Mouse (Mus musculus) natural killer cell, adult 2 months (primary cell): ENCODE results near the gene Rtn3.

Experiments
- DNase-seq, 2 experiments: peaks; one replicate each; pipeline ENCODE4 v3.0.0; 2022; ENCODE audit warnings: low spot score in 2 of 2

The Rtn3 gene

DNA sequence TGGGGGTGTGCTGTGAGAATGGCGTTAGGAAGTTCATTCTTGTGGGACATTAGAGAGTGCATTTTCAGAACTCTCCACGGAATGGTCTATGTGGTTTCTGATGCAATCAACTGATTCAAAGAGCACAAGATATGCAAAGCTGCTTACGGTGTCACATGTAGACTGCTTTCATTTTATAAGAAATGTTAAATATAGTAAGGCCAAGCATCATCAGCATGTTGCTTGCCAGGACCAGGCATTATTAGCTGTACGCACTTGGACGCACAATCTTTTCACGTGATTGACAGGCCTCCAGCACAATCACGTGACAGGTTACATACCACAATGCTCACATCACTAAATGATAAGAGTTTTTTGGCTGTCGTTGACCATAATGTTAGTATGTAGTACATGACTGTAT is 4.6 kb upstream of the Rtn3 start:
- DNase-seq = peak in 1 of 2 experiments; percentile 69

DNA sequence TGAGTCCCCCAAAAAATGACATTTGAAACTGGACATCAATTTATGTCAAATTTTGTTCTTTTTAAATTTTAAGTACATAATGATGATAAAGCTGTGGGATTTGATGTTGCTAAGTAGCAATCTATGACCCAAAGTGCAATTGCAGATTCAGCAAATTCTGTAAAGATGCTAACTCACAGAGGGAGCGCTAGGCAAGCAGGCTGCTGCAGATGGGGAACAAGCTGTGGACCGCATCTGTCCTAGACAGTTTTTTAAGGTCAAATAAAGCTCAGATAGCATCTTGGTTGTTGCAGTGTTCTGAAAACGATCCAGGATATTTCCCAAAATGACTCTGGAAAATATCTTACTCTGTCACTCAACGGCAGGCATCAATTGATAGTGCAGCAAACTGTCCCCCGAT is 995 bp upstream of the Rtn3 start:
- DNase-seq = no peak

DNA sequence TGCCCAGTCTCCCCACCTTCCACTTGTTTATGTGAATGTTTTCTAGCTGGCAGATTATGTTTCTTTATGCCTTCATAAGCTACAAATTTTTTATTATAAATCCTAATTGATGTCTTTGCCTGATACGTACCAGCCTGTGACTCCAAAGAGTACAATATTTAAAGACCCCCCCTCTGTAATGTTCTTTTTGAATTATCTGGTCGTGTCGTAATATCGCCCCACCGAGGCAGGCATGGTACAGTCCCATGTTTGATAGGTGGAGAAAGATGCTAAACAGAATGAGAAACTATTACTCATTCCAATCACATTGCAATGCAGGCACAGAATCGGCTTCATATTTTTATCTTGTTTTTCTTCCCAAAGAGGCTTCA is 416 bp upstream of the Rtn3 start:
- no peak for DNase-seq

DNA sequence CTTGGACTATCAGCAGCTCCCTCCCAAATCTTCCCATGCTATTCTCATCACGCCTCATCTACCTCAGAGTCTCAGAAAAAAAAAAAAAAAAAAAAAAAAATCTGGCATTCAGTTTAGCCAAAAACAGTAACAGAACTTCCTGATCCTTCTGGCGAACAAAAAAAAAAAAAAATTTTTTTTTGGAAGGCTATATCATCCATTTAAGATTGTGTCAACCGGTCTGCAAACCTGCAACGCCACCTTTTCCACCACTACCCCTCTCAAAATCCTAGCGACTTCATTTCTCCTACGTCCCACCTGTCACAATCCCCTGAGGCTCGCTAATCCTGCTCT is 849 bp downstream of the Rtn3 start:
- no peak for DNase-seq

DNA sequence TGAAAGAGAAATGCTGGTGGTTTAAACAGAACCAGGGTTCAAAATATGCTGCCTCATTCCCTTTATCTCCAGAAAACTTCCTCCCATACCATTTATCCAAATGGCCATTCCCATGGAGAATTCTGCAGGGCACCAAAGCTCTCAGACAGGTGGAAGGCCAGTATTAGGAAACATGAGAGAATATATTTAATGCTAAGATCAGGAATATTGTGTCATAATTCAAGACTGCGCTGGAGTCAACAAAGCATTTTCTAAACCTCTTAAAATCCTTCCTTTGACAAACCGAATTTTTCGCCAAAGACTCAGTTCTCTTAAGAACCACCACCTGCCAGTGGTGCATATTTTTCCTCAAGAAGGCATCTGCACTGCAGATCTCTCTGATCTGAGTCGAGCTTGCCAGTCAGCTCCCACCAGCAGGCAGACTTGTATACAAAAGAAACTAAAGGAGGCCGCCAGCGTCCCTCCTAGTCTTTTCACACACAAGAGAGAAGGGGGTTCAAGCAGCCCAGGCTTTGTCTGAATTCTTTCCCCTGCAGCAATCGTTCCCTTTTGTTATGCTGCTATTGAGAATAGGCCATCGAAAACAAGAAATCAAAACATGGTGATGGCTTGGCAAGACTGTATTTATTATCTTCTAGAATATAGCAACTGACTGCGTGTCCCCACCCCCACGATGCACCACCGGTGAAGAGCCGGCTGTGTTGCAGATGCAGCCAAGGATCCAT is 1.4 kb downstream of the Rtn3 start:
- DNase-seq = no peak

DNA sequence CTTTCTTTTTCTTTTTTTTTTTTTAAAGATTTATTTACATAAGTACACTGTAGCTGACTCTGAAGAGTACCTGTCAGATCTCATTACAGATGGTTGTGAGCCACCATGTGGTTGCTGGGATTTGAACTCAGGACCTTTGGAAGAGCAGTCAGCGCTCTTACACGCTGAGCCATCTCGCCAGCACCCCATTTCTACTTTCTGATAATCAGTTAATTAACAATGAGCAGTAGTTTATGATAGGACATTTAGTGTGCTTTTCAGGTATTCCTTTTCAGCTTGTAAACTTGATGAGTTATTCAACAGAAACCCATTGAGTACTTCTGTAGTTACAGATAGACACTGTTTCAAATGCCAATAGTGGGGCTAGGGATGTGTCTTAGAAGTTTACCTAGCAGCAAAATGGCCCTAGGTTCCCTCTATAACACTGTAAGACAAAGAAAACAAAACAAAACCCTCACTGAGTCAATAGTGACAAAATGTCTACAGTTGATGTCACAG is 3.3 kb downstream of the Rtn3 start:
- no peak for DNase-seq

DNA sequence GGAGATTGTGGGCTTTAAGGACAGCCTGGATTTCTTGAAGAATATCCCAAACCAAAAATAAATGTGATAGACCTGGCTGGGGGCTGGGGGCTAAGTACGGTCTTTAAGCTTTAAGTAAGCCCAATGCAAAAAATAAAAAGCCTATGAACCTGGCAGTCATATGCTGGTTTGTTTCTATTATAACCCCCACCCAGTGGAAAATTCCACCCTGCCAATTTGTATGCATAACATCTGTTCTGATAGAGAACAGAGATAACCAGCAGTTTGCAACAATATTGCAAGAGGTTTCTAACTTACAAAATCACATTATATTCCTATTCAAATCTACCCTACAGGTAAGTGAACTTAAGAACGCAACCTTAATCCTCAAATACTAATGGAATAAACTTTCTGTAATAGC is 12.4 kb downstream of the Rtn3 start:
- no peak for DNase-seq

DNA sequence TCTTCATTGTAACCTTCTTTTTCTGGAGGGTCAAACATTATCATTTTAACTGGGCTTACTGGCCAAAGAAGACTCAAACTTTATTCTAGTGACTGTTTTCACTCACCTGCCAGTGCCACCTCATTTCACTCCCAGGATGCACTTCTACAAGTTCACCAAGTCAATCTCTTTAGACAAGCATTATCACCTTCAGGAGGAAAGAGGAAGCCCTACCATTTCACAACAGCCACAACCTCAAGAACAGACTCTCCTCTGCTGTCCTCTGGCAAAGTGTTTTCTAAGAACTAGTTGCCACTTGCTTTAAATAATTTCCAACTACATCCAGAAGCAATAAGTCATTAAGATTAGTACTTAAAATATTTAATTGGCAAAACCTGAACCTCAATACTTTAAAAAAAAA is 15.2 kb downstream of the Rtn3 start:
- no peak for DNase-seq

DNA sequence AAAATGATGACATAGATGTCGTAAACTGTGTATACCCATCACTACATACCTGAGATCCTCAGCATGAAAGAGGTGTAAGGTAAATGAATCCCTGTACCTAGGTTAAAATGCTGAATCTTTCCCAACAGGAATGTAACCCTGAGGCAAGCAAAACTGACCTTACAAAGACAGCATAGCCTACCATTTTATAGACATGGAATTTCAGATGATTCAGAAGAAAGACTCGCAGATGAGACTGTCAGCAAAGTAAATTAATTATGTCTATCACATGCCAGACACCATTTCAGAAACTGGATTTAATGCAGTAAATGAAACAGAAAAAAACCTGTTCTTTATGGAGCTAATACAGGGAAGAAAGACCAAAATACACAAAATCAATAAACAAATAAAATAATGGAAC is 23.7 kb downstream of the Rtn3 start:
- DNase-seq = no peak

DNA sequence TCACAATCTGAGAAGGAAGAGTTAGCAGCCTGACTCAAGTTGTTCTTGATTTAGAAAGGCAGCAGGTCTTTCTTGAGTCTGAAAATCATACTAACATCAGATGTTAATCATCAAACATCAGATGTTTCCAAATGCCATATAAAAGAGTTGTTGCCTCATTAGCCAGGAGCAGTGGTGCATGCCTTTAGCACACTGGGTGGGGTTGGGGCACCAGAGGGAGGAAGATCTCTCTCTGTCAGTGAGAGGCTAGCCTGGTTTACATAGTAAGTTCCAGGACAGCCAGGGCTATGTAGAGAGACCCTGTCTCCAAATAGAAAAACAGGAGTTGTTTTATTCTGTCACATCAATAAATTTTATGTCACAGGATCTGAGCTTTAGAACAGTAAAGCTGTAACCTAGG is 24.2 kb downstream of the Rtn3 start:
- DNase-seq = no peak

DNA sequence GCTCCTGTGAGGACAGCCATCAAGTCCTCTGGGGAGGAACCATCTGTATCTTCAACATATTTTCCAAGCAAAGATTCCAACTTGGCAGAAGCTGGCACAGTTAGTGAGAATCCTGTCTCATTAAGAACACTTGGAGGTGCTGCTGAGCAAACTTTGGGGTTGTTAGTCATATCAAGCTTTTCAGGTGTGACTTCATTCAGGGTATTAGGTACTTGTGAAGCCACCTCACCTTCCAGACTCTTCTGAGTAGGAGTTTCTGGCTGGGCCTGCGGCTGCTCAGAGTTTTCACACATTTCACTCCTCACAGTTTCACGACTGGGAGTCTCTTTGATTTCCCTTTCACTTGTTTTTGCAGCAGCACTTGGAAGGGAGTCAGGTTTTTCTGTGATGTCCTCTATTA is 26.3 kb downstream of the Rtn3 start:
- no peak for DNase-seq

DNA sequence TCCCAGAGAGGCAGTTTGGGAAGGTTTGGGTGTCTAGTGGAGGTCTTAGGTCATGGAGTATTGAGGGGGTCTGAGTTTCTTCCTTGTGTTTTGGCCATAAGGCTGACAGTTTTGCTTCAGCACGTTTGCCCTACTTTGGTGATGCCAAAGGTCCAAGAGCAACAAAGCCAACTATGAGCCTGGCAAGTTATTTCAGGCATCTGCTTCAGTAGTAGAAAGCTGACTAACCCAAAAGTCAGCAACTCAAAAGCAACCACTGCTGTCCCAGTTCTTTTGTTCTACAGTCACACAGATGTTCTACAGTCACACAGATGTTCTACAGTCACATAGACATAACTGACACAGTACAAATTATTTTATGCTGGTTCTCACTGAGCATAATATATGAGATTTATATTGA is 37.5 kb downstream of the Rtn3 start:
- DNase-seq = no peak

DNA sequence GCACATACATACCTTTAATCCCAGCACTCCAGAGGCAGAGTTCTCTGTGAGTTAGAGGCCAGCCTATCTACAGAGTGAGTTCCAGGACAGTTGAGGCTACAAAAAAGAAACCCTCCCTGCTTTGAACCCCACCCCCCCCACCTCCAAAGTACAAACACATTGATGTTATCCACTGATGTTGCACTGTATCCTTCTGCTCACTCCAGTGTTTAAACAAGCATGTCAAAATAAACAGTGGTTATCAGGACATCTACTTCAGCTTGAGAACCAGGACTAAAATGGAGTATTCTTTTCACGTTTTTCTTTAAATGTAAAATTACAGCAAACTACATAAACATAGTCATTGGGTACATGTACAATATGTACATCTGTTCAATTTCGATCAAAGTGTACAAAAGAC is 38.0 kb downstream of the Rtn3 start:
- DNase-seq = no peak

DNA sequence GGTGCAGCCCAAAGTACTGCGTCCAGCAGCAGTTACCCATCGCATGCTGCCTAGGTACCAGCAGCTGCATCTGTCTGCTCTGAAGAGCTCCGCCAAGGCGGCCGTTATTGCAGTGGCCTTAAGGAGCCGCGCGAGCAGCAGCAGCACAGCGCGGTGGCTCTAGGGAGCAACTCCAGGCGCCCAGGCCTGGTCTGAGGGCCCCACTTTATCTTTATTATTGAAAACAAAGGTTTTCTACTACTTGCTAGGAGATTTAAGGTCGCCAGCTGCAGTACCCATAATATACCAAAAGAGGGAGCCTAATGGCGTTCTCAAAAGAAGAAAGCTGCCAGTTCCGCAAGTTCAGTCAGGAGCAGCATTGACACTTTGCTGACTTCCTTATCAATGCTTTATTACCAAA is 41.6 kb downstream of the Rtn3 start:
- peak in 1 of 2 experiments; percentile 56 for DNase-seq

DNA sequence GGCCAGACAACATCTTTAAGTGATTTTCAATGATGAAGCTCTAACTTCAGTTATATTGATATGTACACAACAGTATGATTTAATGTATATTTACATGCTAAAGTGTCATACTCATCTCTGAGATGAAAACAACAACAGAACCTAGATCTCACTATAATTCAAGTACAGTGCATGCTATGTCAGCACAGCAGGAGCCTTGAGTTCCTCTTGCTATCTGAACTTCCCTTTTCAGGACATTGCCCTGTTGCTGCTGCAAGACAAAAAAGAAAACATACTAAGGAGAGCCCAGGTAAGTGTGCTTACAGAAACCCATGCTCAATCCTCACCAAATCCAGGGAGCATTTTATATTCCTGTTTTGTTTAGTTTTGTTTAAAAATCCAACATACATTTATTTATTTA is 44.8 kb downstream of the Rtn3 start:
- no peak for DNase-seq

DNA sequence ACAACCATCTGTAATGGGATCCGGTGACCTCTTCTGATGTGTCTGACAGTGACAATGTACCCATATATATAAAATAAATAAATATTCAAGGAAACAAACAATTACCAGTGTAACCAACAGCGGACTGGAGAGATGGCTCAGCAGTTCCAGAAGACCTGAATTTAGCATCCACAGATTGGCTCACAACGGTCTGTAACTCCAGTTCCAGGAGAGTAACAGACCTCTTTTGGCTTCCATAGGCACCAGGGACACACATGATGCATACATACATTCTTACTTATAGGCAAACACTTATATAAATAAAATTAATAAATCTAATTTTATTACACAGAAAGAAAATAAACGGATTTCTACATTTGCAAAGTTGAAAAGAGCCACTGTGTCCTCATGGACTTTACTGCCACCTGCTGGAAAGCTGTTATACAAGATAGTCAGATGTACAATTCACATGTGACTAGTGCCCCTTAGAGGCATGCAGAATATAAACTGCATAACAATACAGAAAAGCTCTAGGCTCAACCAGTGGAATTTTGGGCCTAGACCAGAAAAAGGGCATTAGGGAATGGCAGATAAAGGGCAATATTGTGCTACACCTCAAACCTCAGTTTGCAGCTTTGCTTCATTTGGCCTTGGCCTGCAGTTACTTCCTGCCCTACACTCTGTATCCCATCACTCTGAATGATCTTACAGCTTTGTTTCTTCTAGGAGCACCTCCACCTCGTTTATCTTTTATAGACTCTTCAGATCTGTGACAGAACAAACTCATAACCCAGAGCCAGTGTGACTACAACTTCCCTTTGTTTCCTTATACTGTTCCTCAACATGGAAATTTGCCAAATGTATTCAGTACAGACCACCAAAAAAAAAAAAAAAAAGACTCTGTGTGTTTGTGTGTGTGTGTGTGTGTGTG is 46.8 kb downstream of the Rtn3 start:
- DNase-seq = peak in 1 of 2 experiments; percentile 44

DNA sequence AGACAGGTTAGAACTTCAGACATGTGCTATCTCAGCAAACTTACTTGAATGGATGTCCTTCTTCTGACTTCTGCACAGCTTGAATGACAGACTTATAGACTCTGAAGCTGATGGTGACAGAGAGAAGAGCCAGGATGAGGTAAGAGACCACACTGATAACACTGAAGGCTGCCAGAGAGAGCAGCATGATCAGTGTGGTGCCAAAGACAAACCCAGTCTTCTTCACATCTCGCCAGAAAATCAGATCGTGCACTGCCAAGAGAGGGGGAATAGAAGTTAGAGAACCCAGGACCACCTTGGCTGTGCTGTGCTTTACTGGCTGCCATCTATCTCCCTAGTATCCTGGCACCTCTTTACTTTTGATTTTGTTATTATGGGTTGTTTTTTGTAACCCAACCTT is 48.2 kb downstream of the Rtn3 start:
- no peak for DNase-seq

DNA sequence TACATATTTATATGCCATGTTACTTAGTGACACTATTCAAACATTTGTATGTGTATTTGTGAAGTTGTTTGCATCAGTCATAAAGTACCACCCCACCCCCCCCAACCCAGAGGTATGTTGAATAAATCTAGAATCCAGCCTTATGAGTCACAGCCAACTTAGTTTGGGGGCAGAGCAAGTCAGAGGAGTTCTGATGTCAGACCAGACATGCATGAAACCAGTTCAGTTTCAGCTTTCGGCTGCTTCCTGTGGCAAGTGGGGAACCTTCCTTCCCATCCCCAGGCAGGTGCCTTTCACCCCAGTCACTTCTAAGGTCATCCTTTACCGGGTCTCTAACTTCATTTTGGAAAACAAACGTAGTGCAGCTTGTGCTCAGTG is 57.7 kb downstream of the Rtn3 start:
- DNase-seq = no peak

DNA sequence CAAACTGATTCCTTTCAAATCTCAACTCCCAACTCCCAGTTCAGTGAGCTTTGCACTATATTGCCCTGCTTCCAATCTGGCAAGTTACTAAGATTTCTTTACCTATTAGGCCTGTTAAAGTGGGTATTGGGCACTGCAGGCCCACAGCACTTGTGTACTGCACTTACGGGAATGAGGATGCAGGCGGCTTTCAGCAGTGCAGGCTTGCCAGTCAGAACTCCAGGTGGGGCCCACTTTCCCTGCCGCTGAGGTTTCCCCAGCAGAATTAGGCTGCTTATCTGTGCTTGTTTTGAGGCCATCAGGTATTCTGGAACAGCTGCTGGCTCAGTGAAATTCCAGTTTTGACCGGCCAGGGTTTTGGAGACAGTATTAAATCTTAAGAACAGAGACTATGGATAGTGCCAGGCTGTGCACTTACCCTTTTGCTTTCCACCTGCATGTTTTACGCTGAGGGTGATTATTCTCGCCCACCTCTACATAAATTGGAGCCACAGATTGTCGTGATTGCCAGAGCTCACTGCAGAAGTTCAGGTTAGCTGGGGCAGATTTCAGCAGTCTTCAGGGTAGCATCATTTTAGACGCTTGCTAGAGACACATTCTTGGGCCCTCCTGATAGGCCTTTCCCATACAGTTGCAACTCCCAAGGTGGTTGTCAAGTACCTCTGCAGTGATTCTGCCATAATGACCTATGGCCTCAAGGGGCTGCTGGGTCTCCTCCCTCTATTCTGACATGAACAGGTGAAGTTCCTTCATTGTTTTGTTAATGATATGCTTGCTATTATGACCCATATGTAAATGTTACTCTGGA is 58.3 kb downstream of the Rtn3 start:
- DNase-seq = no peak

DNA sequence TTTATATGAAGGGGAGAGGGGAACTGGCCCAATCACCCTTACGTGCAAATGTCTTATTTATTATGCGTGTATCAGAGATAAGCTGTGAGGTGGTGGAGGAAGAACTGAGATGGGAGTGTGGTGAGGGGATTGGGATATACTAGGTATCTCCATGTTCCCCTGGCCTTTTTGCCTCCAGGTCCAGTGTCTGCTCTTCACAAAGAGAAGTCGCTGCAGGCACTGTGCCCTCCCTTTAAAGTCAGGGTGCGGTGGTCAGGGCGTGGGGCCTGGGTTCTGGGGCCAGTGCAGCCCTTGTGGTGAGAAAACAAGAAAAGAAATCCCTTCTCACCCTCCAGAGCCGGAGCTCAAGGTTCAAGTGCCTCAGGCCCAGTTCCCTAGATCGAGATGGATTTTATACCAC is 59.0 kb downstream of the Rtn3 start:
- no peak for DNase-seq

DNA sequence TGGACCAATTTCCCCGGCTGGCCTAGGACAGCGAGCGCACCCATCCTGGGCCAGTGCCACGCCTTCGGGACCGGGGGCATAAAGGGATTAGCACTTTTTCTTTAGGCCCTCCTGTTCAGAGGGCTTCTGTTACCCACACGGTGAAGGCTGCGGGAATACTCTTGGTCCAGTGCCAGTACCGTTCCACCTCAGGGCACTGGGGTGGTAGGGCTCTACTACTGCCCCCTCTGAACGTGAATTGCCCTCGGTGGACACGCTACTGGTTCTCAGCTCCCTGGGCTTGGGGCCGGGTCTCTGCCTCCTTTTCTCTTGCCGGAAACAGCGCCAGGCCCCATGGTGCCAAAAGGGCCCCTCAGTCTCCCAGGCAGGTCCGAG is 59.4 kb downstream of the Rtn3 start:
- DNase-seq = no peak

DNA sequence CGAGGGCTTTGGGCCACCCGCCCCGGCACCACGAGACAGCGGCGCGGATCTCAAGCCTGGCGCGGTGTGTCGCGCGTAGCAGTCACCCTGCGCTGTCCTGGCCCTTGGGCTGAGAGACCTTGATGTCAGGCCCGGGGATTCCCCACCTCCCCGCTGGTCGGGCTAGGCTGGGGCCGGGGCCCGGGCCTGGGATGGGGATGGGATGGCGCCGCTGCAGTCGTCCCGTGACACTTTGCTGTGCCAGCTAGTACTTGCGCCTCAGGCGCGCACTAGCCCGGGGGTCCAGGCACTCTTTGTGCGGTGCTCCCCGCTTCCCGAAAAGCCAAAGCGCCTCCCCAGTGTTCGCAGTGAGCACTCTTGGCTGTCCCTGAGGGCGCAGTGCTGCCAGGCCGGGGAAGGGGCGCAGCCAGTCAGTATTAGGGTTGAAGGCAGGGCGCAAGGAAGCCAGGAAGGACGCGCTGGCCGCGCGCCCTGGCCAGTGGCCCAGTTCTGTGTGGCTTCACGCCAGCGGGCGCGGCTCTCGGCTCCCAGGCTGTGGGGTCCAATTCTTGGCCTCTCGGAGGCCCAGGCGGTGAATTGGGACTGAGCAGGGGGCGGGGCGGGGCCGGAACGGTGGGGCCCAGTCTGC is 59.9 kb downstream of the Rtn3 start:
- DNase-seq = no peak
